Mouse (Mus musculus) C2C12 (cell line): ENCODE measurements at regions not wholly inside any gene's neighbourhood (a gene's known extent, or its start where the extent isn't known, plus 50 kb on each side); places are given as distances from the start of the nearest gene placed in this dataset.

ENCODE experiments used
- H3K27me3 ChIP-seq: one replicate; pipeline ENCODE4 v1.6.1; 2011; ENCODE audit not compliant: control insufficient read depth, insufficient read depth, insufficient read length
- H3K36me3 ChIP-seq: one replicate; pipeline ENCODE4 v1.6.1; 2011; ENCODE audit not compliant: control insufficient read depth, insufficient read depth
- H3K4me3 ChIP-seq: one replicate; pipeline ENCODE4 v1.5.1; 2011; ENCODE audit warnings: mild to moderate bottlenecking, control low read depth; ENCODE audit not compliant: poor library complexity, insufficient read depth, severe bottlenecking
- H3K79me2 ChIP-seq: one replicate; pipeline ENCODE4 v1.6.1; 2011; ENCODE audit not compliant: control insufficient read depth, insufficient read depth
- H3K79me3 ChIP-seq: one replicate; pipeline ENCODE4 v1.6.1; 2011; ENCODE audit warnings: low read depth, control low read depth
- H3ac ChIP-seq: one replicate; pipeline ENCODE3; 2011; ENCODE audit warnings: low read depth; ENCODE audit not compliant: control insufficient read depth, insufficient read length
- CEBPB ChIP-seq: IDR thresholded peaks from one replicate; pipeline ENCODE4 v1.6.1; 2011; ENCODE audit warnings: low read depth, mild to moderate bottlenecking, control low read depth, moderate library complexity
- CTCF ChIP-seq: IDR thresholded peaks from one replicate; pipeline ENCODE4 v1.5.1; 2011; ENCODE audit not compliant: control insufficient read depth, insufficient read depth, insufficient read length
- FOSL1 ChIP-seq: IDR thresholded peaks from one replicate; pipeline ENCODE4 v1.8.0; 2011; ENCODE audit warnings: mild to moderate bottlenecking, low read length; ENCODE audit not compliant: poor library complexity, insufficient read depth, severe bottlenecking
- MAX ChIP-seq: IDR thresholded peaks from one replicate; pipeline ENCODE4 v1.6.1; 2011; ENCODE audit warnings: mild to moderate bottlenecking, control low read depth
- MYOD1 ChIP-seq: IDR thresholded peaks from one replicate; pipeline ENCODE4 v1.6.1; 2011; ENCODE audit warnings: low read depth; ENCODE audit not compliant: control insufficient read depth, insufficient read length
- MYOG ChIP-seq: IDR thresholded peaks from one replicate; pipeline ENCODE4 v1.6.1; 2011; ENCODE audit not compliant: control insufficient read depth, insufficient read length; ENCODE audit errors: extremely low read depth
- USF1 ChIP-seq: IDR thresholded peaks from one replicate; pipeline ENCODE4 v1.6.1; 2011; ENCODE audit warnings: low read depth, mild to moderate bottlenecking, control low read depth, moderate library complexity

GRCm38 (mm10) chr13:102482451-102482850 lies 210.9 kb upstream of the Cd180 start:
- Histone ChIP-seq H3K79me2 (no peaks in the 10 kb centered on the region), H3K4me3 (no peak overlapping the region), H3ac (no peak overlapping the region), H3K27me3 (no peaks in the 10 kb centered on the region), H3K79me3 (no peaks in the 10 kb centered on the region), H3K36me3 (no peaks in the 10 kb centered on the region)
- TF ChIP-seq MYOG, result no peak
- no peak for TF ChIP-seq FOSL1
- no peak for TF ChIP-seq MYOD1
- no peak for TF ChIP-seq CTCF
- no peak for TF ChIP-seq MAX
- no peak for TF ChIP-seq USF1
- no peak for TF ChIP-seq CEBPB

- Histone ChIP-seq H3K79me3 (no peaks in the 10 kb centered on the region), H3K27me3 (no peaks in the 10 kb centered on the region), H3K36me3 (no peaks in the 10 kb centered on the region), H3K4me3 (no peak overlapping the region), H3ac (no peak overlapping the region), H3K79me2 (no peaks in the 10 kb centered on the region)
- TF ChIP-seq CEBPB (no peak), CTCF (no peak), FOSL1 (no peak), MYOG (no peak), MAX (no peak)
These were observed 205.8 kb upstream of the Cd180 start for GRCm38 (mm10) chr13:102487416-102488097.

GRCm38 (mm10) chr13:102491370-102491769 lies 202.0 kb upstream of the Cd180 start:
- no peak for TF ChIP-seq MYOD1
- TF ChIP-seq CTCF, result no peak
- TF ChIP-seq USF1, result no peak
- no peak for TF ChIP-seq CEBPB
- no peak for TF ChIP-seq MAX
- Histone ChIP-seq H3K79me2 (no peaks in the 10 kb centered on the region), H3K27me3 (no peaks in the 10 kb centered on the region), H3K36me3 (no peaks in the 10 kb centered on the region), H3ac (no peak overlapping the region), H3K4me3 (no peak overlapping the region), H3K79me3 (no peaks in the 10 kb centered on the region)

- no peaks in the 10 kb centered on the region for H3K79me2 ChIP-seq
- TF ChIP-seq MYOD1, result no peak
- no peak for TF ChIP-seq USF1
- TF ChIP-seq MAX, result no peak
- no peak for TF ChIP-seq CEBPB
- no peak for TF ChIP-seq MYOG
- TF ChIP-seq FOSL1, result no peak
- no peak for TF ChIP-seq CTCF
- no peaks in the 10 kb centered on the region for H3K79me3 ChIP-seq
- H3K4me3 ChIP-seq, result no peak overlapping the region
- H3ac ChIP-seq, result no peak overlapping the region
- no peaks in the 10 kb centered on the region for H3K36me3 ChIP-seq
- H3K27me3 ChIP-seq, result no peaks in the 10 kb centered on the region
These were observed 189.0 kb upstream of the Cd180 start for GRCm38 (mm10) chr13:102504157-102504947.

GRCm38 (mm10) chr13:102507226-102507625 lies 186.1 kb upstream of the Cd180 start:
- Histone ChIP-seq H3K27me3 (no peaks in the 10 kb centered on the region), H3K79me3 (no peaks in the 10 kb centered on the region), H3K36me3 (no peaks in the 10 kb centered on the region), H3ac (no peak overlapping the region), H3K4me3 (no peak overlapping the region), H3K79me2 (no peaks in the 10 kb centered on the region)
- no peak for TF ChIP-seq MAX
- TF ChIP-seq FOSL1, result no peak
- no peak for TF ChIP-seq USF1
- TF ChIP-seq MYOD1, result no peak
- no peak for TF ChIP-seq MYOG
- TF ChIP-seq CEBPB, result no peak
- TF ChIP-seq CTCF, result no peak

GRCm38 (mm10) chr13:102507916-102508315 lies 185.4 kb upstream of the Cd180 start:
- no peak for TF ChIP-seq CEBPB
- TF ChIP-seq CTCF, result no peak
- no peak for TF ChIP-seq MYOD1
- TF ChIP-seq MAX, result no peak
- no peak for TF ChIP-seq FOSL1
- TF ChIP-seq USF1, result no peak
- TF ChIP-seq MYOG, result no peak
- Histone ChIP-seq H3ac (no peak overlapping the region), H3K36me3 (no peaks in the 10 kb centered on the region), H3K79me2 (no peaks in the 10 kb centered on the region), H3K4me3 (no peak overlapping the region), H3K79me3 (no peaks in the 10 kb centered on the region), H3K27me3 (no peaks in the 10 kb centered on the region)
